In the genomic region with DNA sequence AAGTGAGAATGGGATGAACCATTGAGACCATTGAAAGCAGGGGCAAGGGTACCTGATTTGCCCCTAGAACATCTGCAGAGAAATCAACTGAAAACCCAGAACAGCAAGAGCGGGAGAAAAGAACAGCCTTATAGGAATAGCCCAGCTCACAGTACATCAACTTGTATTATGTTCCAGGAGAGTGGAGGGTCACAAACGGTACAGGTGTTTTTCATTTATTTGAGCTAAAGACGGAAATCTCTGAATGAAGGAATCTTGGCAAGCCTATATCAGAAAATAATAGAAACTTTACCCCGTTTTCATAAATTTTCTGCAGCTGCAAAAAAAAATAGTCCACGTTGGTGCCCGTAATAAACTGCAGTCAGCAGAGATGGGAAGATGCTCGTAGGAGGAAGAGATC, we compare ENCODE assay signal across 14 mouse cellular contexts.
"Had no signal": no experiment of that assay in that cellular context is flagged by ENCODE, and none has a peak within 500 bp of the region (broad histone marks: within the 10 kb centered on the region; RNA-seq: fewer than 3 reads in every experiment).

No protein-coding gene starts in this region.

- H3K36me3 ChIP-seq: midbrain, embryonic 10.5 days; midbrain, embryonic 12.5 days; neural tube, embryonic 12.5 days had no signal

- H3K27me3 ChIP-seq: midbrain, embryonic 12.5 days; neural tube, embryonic 12.5 days had no signal

- H3K4me1 ChIP-seq: midbrain, embryonic 10.5 days; midbrain, embryonic 12.5 days; neural tube, embryonic 12.5 days had no signal

- H3K4me2 ChIP-seq: lung, embryonic 14.5 days; midbrain, embryonic 12.5 days; neural tube, embryonic 12.5 days had no signal

- H3K9me3 ChIP-seq: midbrain, embryonic 12.5 days; neural tube, embryonic 12.5 days had no signal

- ATAC-seq: midbrain, embryonic 16.5 days had no signal

- H3K9ac ChIP-seq: lung, embryonic 14.5 days; midbrain, embryonic 12.5 days; neural tube, embryonic 12.5 days had no signal

- H3K27ac ChIP-seq: midbrain, embryonic 10.5 days; midbrain, embryonic 12.5 days; neural tube, embryonic 12.5 days had no signal

- H3K4me3 ChIP-seq: midbrain, embryonic 10.5 days; midbrain, embryonic 12.5 days; myocyte; neural tube, embryonic 12.5 days had no signal

- DNase-seq: lung, adult 18-20 months; lung, embryonic 14.5 days; lung, postnatal 10 days; lung, postnatal 4 days; midbrain, embryonic 14.5 days; right cerebral cortex, postnatal 14 days; thymus, adult 18-20 months; thymus, postnatal 14 days; thymus, postnatal 36 days had no signal
